Mouse (Mus musculus): ENCODE results near the gene Baz1a.
A peak's percentile ranks its signal among the peaks of the same experiment; 100 is the strongest.
"Not testable (repeated sequence)": the region's sequence is repeated elsewhere in the genome, so short reads cannot be mapped to it uniquely, and the experiment has no call there.

Gene Baz1a

DNA sequence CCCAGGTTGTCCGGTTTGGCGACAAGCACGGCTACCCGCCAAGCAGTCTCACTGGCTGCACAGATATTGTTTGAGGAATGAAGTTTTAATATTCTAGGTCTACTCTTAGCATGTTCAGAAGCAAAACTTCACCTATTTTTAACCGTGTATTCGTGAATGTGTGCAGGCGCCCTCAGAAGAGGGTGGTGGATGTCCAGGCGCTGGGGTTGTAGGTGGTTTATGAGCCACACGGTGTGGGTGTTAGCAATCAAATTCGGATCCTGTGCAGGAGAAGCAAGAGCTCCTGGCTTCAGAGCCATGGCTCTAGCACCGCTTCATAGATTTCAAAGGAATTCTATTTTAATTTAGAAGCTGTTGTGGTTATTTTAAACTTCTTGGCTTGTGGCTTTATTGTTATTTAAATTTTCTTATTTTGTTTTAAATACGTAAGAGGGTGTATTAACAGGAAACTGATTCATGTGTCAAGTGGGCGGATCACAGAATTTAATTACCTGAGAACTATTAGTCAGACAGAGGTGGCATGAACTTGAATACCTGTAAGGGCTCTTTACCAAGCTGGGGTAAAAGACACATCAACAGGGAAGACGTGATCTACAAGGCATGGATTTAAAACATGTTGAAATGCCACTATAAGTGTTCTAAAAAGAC is 6.7 kb downstream of the Baz1a start:
- no peak for DNase-seq

DNA sequence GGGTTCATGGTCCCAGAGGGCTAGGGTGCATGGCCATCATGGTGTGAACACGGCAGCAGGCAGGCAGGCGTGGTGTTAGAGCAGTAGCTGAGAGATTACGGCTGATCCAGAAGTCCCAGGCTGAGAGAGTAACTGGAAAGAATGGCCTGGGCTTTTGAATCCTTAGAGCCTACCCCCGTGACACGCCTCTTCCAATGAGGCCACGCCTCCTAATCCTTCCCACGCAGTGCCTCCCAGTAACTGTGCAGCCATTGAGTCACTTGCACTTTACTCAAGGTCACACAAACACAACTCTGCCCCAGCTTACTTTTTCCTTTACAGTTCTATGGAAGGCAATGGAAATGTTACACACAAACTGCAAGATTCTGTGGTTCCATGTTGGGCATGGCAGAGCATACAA is 8.1 kb downstream of the Baz1a start:
- no peak for DNase-seq

DNA sequence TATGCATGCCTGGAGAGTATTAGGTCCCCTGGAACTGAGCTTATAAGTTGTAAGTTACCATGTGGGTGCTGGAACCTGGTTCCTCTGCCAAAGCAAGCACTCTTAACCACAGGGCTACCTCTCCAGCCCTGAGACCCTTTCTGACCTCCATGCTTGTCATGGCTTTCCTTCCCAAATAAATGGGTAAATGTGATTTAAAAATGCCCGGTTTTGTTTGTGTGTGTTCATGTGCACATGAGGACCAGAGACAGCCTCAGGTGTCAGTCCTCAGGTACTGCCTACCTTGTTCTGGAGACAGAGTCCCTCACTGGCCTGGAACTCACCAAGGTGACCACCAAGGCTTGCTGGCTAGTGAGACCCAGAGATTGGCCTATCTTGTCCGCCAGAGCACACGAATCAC is 9.8 kb downstream of the Baz1a start:
- no peak for DNase-seq

DNA sequence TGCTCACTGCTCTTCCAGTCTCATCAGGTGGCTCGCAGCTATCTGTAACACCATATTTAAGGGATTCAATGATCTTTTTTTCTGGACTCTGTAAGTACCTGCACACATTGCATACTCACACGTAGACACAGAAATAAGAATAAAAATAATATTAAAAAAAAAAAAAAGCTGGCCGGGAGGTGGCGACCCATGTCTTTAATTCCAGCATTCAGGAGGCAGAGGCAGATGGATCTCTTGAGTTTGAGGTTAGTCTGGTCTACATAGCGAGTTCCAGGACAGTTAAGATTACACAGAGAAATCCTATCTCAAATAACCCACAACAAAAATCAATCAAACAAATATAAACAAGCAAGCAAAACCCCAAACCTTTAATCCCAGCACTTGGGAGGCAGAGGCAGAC is 10.3 kb downstream of the Baz1a start:
- DNase-seq: no peak

DNA sequence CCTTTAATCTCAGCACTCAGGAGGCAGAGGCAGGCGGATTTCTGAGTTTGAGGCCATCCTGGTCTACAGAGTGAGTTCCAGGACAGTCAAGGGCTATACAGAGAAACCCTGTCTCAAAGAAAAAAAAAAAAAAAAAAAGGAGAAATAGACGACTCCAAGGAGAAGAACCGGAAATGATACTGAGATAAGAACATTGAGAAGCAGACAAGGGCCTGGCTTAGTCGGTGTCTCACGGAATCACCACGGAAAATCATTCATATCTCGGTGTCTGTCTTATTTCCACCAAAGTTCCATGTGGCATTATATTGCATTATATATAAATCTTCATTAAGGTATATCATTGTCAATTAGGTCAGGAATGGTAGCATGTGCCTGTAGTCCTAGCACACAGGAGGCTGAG is 11.6 kb downstream of the Baz1a start:
- not testable (repeated sequence) for DNase-seq

DNA sequence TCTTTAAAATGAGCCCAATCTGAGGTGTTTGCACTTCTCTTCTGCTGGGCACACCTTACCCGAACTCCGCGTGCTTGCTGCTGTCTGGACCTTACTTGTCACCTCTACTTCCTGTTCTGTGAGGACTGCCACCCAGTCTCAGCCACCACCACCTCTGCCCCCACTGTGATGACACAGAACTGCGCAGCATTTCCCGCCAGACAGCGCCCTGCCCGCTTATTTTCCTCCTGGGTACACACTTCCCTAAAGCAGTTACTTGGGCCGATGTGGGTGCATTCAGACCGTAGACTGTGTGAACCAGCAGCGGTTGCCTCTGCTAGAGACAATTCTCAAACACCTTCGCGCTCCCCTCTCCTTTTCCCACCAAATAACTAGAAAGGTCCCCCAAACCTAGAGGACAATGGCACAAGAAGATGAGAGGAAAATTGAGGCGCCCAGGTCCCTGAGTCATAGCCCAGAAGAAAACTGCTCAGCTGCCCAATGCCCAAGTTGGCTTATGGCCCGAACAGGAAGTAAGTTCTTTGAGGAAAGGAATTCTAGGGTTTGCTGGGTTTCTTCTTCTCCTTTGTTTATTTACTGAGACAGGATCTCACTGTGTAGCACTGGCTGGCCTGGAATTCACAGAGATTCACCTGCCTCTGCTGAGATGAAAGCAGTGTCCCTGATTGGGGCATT is 15.0 kb downstream of the Baz1a start:
- DNase-seq: no peak

DNA sequence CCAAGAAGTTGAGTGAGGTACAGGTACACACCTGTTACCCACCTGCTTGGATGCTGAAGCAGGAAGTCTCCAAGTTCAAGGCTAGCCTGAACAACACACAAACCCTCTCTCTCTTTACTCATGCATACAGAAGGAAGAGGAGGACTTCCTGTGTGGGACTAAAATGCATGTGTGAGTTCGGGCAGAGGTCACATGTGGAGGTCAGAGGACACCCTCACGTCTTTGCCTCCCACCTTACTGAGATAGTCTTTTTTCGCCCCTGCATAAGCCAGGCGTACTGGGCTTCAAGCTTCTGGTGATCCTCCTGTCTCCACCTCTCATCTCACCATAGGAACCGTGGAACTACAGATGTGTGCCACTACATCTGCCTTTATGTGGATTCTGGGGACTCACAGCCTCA is 15.7 kb downstream of the Baz1a start:
- no peak for DNase-seq

DNA sequence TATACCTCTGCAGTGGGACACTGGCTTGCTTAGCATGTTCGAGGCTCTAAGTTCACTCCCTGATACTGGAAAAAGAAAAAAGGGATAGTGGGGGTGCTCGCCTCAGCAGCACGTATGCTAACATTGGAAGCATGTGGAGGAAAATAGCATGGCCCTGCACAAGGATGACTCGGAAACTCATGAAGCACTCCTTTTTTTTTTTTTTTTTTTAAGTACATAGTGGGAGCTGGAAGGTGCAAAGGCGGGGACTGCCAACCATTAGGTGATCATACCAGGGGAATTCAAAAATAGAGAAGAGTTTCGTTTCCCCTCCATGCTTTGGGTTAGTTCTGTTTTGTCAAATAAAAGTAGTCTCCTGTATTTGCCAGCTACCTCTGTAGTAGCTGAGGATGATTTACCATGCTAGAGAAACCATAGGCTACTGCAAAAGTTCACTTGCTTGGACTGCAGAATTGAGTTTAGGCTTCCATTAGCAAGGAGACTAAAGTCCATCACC is 17.1 kb downstream of the Baz1a start:
- no peak for DNase-seq

DNA sequence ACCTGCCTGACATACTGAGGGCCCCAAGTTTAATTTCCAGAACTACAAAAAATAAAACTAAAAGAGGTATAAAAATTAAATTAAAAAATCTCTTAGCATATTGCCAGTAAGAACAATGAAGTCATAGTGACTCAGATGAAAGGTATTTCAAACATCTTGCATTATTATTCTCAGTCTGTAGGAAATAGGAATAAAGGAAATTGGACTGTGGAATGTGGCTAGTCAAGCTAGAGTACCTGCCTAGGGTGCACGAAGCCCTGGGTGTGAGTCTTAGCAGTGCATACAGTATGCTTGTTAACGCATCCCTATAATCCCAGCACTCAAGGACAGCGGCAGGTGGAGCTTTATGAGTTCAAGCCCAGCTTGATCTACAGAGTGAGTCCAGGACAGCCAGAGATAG is 18.2 kb downstream of the Baz1a start:
- no peak for DNase-seq

DNA sequence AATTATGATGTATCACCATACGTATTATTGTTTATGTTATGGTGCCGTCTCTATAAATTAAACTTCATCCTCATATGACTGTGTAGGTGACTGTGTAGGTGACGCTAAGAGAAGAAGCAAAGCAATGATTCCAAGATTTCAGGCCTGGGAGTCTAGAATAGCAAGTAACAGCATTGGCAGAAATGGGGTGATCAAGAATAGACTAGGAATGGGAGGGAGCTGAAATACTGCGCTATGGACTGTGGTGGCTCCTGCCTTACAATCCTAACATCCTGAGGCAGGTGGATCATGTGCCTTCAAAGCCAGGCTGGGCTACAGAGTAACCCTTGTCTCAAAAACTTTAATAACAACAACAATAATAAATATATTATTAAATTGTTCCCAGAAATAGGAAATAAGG is 19.7 kb downstream of the Baz1a start:
- DNase-seq: no peak

DNA sequence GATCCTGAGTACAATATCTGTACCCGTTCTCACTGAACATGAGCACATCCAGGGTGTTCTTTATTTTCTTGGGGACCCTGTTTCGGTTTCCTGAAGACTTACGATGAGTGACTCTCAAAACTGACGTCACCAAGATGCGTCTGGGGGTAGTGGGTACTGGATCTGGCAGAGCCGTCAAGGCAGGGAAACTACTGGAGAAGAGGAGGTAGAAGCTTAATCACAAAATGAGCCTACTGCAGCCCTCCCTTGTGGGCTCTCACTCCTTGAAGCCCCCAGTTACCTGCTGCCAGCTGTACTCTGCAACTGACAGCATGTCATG is 20.1 kb downstream of the Baz1a start:
- DNase-seq: no peak

DNA sequence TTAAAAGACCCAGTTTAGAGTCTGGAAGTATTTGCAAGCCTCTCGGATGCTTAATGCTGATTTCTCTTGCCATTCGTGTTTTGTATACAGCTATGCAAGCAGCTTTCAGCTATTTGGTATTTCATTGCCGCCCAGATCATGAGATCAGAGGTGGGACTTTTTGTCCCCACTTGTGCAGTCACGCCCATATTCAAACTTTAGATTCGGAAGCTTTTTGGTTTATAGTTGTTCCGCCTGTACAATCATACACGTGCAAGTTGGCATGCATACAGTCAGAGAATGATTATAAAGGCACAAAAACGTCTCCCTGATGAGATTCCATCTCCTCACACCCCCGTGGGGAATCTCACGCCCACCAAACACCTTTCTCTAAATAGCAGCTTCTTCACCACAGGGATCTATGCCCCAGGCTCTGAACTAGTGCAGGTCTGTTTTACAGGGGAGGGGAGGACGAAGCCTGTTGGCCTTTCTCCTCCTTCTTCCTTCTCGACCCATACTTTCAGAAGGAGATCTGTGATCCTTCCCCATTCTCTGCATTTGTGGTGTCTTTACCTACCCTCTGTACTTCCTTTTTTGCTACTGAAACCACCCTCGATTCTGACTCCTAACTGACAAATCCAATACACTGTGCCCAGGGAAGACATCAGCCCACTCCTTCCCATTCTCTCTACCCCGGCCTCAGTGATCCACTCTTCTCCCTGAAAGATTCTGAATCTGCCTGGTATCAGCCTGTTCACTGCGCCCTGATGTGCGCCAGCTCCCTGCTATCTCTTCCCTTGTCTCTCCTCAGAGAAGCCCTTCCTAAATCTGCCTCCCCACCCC is 20.7 kb downstream of the Baz1a start:
- DNase-seq: no peak

DNA sequence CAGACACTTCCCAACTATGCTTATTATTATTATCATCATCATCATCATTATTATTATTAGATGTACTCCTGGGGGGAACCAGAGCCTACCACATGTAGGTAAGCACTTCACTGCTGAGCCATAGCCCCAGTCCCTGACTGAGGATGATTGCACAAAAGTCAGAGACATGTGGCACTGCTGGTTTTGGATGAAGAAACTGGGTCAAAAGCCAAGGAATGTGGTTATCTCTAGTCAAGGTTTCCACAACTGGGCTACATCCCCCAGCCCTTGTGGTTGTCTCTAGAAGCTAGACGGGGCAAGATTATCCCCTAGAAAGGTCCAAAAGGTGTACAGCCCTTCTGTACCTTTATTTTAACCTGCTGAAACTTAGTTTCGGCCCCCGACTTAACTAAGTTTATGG is 21.3 kb downstream of the Baz1a start:
- no peak for DNase-seq

DNA sequence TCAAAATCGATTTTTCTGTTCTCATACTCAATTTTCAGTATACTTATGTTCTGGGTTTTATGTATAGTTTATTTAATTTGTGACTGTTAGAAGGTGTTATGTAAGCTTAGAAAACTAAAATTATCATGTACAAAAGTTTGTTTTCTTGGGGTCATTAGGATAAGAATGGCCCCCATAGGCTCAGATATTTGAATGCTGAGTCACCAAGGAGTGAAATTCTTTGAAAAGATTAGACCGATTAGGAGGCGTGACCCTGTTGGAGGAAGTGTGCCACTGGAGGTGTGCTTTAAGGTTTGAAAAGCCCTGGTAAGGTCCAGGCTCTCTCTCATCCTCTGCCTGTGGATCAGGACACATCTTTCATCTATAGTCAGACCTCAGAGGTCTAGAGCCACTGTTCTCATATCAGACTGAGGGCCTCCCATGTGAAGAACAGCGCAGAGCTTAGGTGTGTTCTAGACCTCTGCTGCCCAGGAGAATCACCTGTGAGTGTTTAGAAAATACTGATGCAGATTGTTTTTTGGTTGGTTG is 25.8 kb downstream of the Baz1a start:
- DNase-seq: no peak

DNA sequence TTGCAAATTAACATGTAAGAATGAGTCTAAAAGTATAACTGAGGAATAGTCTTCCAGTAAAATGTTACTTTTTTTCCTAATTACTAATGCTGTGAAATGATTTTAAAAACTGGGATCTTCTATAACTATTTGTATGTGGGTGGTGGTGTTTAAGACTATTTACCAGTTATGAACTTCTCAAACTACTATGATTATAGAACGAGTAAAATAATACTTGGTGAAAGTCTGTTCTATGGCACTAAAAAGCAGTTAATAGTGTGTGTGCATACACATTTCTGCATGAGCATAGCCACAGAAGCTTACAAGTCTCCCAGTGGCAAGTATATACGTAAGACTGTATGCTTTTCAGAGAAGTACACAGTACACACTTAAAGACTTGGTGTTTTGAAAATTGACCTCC is 27.0 kb downstream of the Baz1a start:
- no peak for DNase-seq

DNA sequence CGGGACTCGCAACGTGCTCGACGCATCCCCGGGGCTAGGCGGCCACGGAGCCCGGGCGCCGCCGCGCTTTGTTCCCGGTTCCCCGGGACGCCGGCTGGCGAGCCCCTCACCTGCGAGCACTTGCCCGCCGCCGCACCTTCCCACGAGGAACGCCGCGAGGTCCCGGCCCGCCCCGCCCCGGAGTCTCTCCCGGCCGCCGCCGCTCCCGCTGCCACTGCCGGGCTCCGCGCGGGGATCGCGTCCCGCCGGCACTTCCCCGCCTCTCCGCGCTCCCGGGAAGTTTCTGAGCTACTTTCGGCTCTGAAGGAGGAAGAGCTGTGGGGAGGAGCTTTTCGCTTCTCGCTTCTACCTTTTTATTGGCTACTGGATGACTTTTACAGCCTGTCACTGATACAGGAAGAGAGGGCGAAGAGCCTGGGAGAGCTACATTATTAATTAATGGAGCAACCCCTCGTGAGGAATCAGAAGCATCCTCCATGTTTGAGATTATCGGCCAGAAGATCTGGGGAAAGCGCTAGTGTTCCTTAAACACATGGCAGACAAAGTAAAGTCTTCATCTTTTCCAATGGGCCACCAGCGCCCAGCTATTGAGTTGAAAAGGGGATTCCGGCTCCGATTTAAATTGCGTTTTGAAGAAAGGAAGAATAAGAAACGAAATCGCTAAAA is 28.0 kb downstream of the Baz1a start, which contains the start of gene Gm20403:
Gene Gm20403 (minus strand): TSS at position 478 of the 666 bp plus-strand sequence.
- peak; percentile 23 to 25 for DNase-seq

DNA sequence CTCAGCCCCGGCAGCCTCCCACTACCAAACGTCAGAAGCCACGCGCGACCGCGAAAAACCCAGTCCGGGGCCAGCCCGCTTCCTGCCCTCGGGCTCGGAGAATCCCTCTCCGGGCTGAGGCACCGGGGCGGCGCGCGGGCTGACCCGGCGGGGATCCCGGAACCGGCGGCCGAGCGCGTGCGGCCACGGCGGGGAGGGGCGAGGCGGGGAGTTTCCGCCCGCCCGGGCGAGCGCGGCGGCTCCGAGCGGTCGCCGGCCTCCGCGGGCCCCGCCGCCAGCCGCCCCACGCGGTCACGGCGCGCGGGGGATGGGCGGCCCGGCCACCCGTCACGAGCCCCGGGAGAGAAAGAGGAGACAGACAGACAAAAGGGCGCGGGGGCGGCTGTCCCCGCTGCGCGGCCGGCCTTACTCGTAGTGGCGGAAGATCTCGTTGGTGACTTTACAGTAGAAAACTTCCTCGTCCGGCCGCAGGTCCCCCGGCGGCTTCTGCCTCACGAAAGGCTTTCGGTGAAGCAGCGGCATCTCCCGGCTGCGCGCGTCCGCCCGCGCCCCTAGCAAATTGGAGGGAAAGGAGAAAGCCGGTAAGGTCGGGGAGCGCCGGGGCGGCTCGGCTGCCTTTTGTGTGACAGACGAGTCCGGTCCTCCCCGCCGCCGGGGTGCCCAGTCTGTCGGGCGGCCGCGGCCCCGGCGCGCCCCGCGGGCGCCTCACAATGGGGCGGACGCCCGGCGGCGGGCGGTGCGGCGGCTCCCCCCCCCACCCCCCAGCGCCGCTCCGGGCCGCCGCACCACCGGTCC is 28.7 kb downstream of the Baz1a start:
- DNase-seq: peak; percentile 39 to 41

DNA sequence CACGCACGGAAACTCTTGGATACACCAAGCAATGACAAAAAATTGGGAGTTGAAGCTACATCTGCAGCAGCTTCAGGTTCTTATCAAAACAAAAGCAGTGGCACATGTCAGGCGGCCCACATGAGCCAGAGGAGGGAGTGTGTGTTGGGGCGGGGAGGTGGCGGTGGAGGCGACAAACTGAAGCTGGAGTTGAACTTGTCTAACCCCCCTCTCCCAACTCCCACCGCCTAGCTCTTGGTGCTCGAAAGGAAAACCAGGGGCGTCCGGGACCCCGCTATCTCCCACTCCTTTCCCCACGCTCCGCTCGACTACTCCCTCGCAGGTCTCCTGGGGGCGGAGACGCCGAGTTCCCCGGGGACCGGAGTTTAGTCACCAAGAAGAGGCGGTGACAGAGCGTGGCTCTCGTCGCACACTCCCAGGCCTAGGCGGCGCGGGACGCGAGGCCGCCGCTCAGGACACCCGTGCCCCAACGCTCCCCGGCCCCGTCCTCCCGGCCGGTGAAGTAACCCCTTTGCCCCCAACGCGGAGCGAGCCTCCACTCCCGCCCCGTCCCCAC is 29.4 kb downstream of the Baz1a start:
- DNase-seq: peak; percentile 29 to 34

DNA sequence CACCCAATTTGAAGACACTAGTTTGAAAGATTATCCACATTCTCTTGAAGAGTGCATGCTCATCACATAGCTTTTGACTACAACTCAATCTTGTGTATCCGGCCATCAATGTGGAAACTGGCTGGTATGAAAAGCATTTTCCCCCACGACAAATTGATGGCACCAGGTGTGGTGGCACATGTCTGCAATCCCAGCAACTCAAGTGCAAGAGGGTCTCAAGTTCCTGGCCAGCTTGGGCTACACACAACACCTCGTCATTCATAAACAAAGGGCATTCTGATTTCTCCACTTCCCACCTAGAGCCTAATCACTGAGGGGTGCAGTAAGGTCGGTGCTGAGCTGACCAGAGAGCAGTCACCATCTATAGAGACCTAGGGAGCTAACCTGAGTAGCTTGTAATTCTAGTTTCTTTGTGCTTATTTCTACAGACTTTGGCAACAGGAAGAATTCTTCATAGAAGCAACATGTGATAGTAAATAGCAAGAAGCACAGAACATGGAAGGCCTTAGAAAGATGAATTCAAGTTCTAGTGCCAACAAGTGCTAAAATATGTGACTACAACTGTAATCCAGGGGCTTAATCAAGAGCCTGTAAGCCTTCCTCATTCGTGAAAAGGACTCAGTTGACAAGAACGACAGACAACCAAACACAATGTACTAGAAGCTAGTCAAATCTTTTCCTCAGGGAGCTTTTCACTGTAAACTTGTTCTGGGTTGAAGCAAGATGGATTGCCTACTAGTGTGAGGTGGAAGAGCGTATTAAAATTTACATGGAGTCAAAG is 31.0 kb downstream of the Baz1a start:
- DNase-seq: no peak

DNA sequence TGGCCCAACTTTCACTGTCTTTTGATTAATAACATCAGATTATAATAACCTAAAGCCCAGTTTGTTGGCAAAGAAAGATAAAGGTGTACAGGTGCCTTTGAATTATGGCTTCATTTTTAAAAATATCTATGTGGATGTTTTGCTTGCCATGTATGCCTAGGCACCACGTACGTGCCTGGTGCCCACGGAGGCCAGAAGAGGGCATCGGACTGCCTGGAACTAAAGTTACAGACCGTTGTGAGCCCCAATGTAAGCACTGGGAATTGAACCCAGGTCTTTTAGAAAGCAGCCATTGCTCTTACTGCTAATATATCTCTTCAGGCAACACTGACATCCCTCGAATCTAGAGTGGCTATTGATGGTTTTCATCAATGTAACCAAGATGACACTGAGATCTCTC is 32.2 kb downstream of the Baz1a start:
- no peak for DNase-seq

DNA sequence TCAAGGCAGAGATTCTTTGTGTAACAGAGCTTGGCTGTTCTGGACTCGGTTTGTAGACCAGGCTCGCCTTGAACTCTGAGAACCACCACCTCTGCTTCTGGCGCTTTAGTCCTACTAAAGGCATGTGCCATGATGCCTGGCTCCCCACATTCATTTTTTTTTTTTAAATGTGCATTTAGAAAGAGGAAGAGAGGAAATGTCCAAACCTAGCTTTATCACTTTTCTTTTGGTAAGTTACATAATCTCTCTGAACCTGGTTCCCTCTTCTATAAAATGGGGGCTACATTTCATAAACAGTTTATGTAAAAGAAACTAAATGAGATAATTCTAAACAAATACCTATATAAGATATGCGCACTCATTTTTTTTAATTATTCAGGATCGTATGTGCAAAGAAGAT is 33.2 kb downstream of the Baz1a start:
- DNase-seq: no peak
